Mouse (Mus musculus): ENCODE measurements around the gene Akt1s1. TPM values are rescaled to one million over a fixed set of nuclear protein-coding genes. Genes with fewer than 3 reads are reported as not detected.

Gene Akt1s1
- total and polyA plus RNA-seq, 3 experiments: 9.5 to 24.2 (median 23.3) TPM

GRCm38 (mm10) chr7:44868919-44869696 is 20.3 kb downstream of the Akt1s1 start:
- Histone ChIP-seq H3K36me3 (replicated peaks in 1 of 2; ENCODE audit: control insufficient read depth in 1 of 2, insufficient read depth in 1 of 2, low read length in 1 of 2) (peaks cover 11 to 24% of the 10 kb centered on the region in 2 experiments), H3K9me3 (replicated peaks; ENCODE audit: low read length) (no peaks in the 10 kb centered on the region), H3K4me1 (ENCODE audit: control insufficient read depth in 1 of 2, insufficient read depth in 2 of 2) (peaks cover 25 to 41% of the 10 kb centered on the region in 2 experiments), H3K79me2 (replicated peaks; ENCODE audit: control insufficient read depth, extremely low read depth, insufficient read depth, poor library complexity, severe bottlenecking) (no peaks in the 10 kb centered on the region), H3K27me3 (replicated peaks) (peaks cover 28% of the 10 kb centered on the region), H3K4me2 (ENCODE audit: insufficient read depth, low read depth, poor library complexity, severe bottlenecking) (peak overlapping the region; percentile 98), H3K9ac (ENCODE audit: insufficient read depth, low read depth) (peak overlapping the region; percentile 78), H3K4me3 (replicated peaks in 1 of 3; ENCODE audit: low read depth in 2 of 3, low read length in 2 of 3, poor library complexity in 1 of 3) (peak overlapping the region; percentile 50 to 97 (median 66)), H3K27ac (ENCODE audit: insufficient read depth, low read depth) (peak overlapping the region; percentile 31; the same call in 1 of the 2 replicates)
- in situ Hi-C loops (cut with MboI; ENCODE audit: low pct_ligation_motif_present, low pct_unique_long_range_greater_than_20kb, low sequenced_read_pairs): no loop called here
- DNase-seq (ENCODE audit: extremely low read depth): no peak
- dilution Hi-C loops (cut with MboI; ENCODE audit: extremely low pct_ligation_motif_present, extremely low pct_unique_long_range_greater_than_20kb, low sequenced_read_pairs): no loop called here
- TF ChIP-seq CHD2 (IDR thresholded peaks at IDR 0.05; ENCODE audit: low read length) (no peak), GABPA (IDR thresholded peaks at IDR 0.05; ENCODE audit: insufficient replicate concordance, low read depth, low read length) (no peak), NRF1 (IDR thresholded peaks at IDR 0.05; ENCODE audit: low read depth, low read length) (peak; percentile 53; the same call in 1 of the 2 replicates), JUND (conservative IDR thresholded peaks at IDR 0.05; ENCODE audit: low read depth, low read length) (no peak), ETS1 (conservative IDR thresholded peaks at IDR 0.05; ENCODE audit: low read depth, low read length) (0 out of 2 replicates have a peak, but pooled peaks have one; percentile 19), MXI1 (IDR thresholded peaks at IDR 0.05; ENCODE audit: low read depth, low read length) (peak; percentile 11; the same call in 1 of the 2 replicates), ZMIZ1 (IDR thresholded peaks at IDR 0.05; ENCODE audit: low read depth, low read length) (no peak)

GRCm38 (mm10) chr7:44869697-44870528 is 21.1 kb downstream of the Akt1s1 start, which contains the start of gene Ptov1:
Gene Ptov1 (minus strand): TSS chr7:44869788.
- peaks cover 28% of the 10 kb centered on the region for H3K27me3 ChIP-seq (replicated peaks)
- in situ Hi-C loops (cut with MboI; ENCODE audit: low pct_ligation_motif_present, low pct_unique_long_range_greater_than_20kb, low sequenced_read_pairs): no loop called here

More at GRCm38 (mm10) chr7:44869697-44870528, 21.1 kb downstream of the Akt1s1 start, which contains the start of gene Ptov1:
- Histone ChIP-seq H3K9ac (ENCODE audit: insufficient read depth, low read depth) (peak within 1 kb of the TSS; percentile 78), H3K9me3 (replicated peaks; ENCODE audit: low read length) (no peaks in the 10 kb centered on the region), H3K36me3 (replicated peaks in 1 of 2; ENCODE audit: control insufficient read depth in 1 of 2, insufficient read depth in 1 of 2, low read length in 1 of 2) (peaks cover 3 to 16% of the 10 kb centered on the region in 2 experiments), H3K4me2 (ENCODE audit: insufficient read depth, low read depth, poor library complexity, severe bottlenecking) (peak within 1 kb of the TSS; percentile 98), H3K4me3 (replicated peaks in 1 of 3; ENCODE audit: low read depth in 2 of 3, low read length in 2 of 3, poor library complexity in 1 of 3) (peak within 1 kb of the TSS; percentile 50 to 97 (median 66)), H3K4me1 (ENCODE audit: control insufficient read depth in 1 of 2, insufficient read depth in 2 of 2) (peaks cover 22 to 36% of the 10 kb centered on the region in 2 experiments), H3K27ac (ENCODE audit: insufficient read depth, low read depth) (peak within 1 kb of the TSS; percentile 31; the same call in 1 of the 2 replicates), H3K79me2 (replicated peaks; ENCODE audit: control insufficient read depth, extremely low read depth, insufficient read depth, poor library complexity, severe bottlenecking) (no peaks in the 10 kb centered on the region)
- peak; percentile 84 for DNase-seq (ENCODE audit: extremely low read depth)
- TF ChIP-seq MXI1 (IDR thresholded peaks at IDR 0.05; ENCODE audit: low read depth, low read length): 0 out of 2 replicates have a peak, but pooled peaks have one; percentile 24
- TF ChIP-seq ZKSCAN1 (IDR thresholded peaks at IDR 0.05; ENCODE audit: borderline replicate concordance, low read depth, low read length): no peak
- TF ChIP-seq TBP (conservative IDR thresholded peaks at IDR 0.05; ENCODE audit: low read depth, low read length): no peak; the same call in 1 of the 2 replicates
- TF ChIP-seq MAZ (IDR thresholded peaks at IDR 0.05; ENCODE audit: low read depth, low read length): 0 out of 2 replicates have a peak, but pooled peaks have one; percentile 34
- no peak for TF ChIP-seq ZC3H11A (IDR thresholded peaks at IDR 0.05; ENCODE audit: low read depth, low read length)
- 0 out of 2 replicates have a peak, but pooled peaks have one; percentile 18 for TF ChIP-seq POLR2A (IDR thresholded peaks at IDR 0.05; ENCODE audit: low read depth, low read length)
- TF ChIP-seq GABPA (IDR thresholded peaks at IDR 0.05; ENCODE audit: insufficient replicate concordance, low read depth, low read length): no peak
- 0 out of 2 replicates have a peak, but pooled peaks have one; percentile 14 for TF ChIP-seq KAT2A (IDR thresholded peaks at IDR 0.05; ENCODE audit: insufficient replicate concordance, low read length)
- no peak for TF ChIP-seq JUN (IDR thresholded peaks at IDR 0.05; ENCODE audit: insufficient read depth, low read depth, low read length)
- 0 out of 2 replicates have a peak, but pooled peaks have one; percentile 6 for TF ChIP-seq ETS1 (conservative IDR thresholded peaks at IDR 0.05; ENCODE audit: low read depth, low read length)
- peak; percentile 15; the same call in 1 of the 2 replicates for TF ChIP-seq TCF12 (IDR thresholded peaks at IDR 0.05; ENCODE audit: low read depth, low read length)
- TF ChIP-seq SIN3A (IDR thresholded peaks at IDR 0.05; ENCODE audit: low read length): peak; percentile 66
- TF ChIP-seq IRF4 (IDR thresholded peaks at IDR 0.05; ENCODE audit: low read depth, low read length): peak; percentile 28; the same call in 1 of the 2 replicates
- 0 out of 2 replicates have a peak, but pooled peaks have one; percentile 27 for TF ChIP-seq MEF2A (IDR thresholded peaks at IDR 0.05; ENCODE audit: borderline replicate concordance, low read depth, low read length)
- TF ChIP-seq CHD1 (IDR thresholded peaks at IDR 0.05; ENCODE audit: low read depth, low read length): peak; percentile 97
- TF ChIP-seq ZMIZ1 (IDR thresholded peaks at IDR 0.05; ENCODE audit: low read depth, low read length): 0 out of 2 replicates have a peak, but pooled peaks have one; percentile 43
- peak; percentile 77 for TF ChIP-seq HCFC1 (IDR thresholded peaks at IDR 0.05; ENCODE audit: low read depth, low read length)
- dilution Hi-C loops (cut with MboI; ENCODE audit: extremely low pct_ligation_motif_present, extremely low pct_unique_long_range_greater_than_20kb, low sequenced_read_pairs): no loop called here

All from CH12.LX (cell line).